Mouse (Mus musculus): Measurements from ENCODE around the gene Trip10. TPM values are rescaled to one million over a fixed set of nuclear protein-coding genes. Genes with fewer than 3 reads are reported as not detected.

The Trip10 gene
- total and polyA plus RNA-seq, 3 experiments: 69.0 to 128 (median 107) TPM

- intact Hi-C loops (cut with DNase I): no loop called here
- DNase-seq: no peak
- no peaks in the 10 kb centered on the region for H3K79me2 ChIP-seq (replicated peaks; ENCODE audit: control insufficient read depth, insufficient read depth, low read length)
- no peak overlapping the region for H3K27ac ChIP-seq
- no peak overlapping the region for H3K9ac ChIP-seq (ENCODE audit: low read depth, low read length)
- H3K4me1 ChIP-seq (ENCODE audit: control insufficient read depth, insufficient read depth, low read length): peaks cover 8% of the 10 kb centered on the region
- TF ChIP-seq CTCF (IDR thresholded peaks at IDR 0.05) (no peak), POLR2A (IDR thresholded peaks at IDR 0.05; ENCODE audit: insufficient read depth, low read depth, low read length) (no peak), EP300 (IDR thresholded peaks at IDR 0.05; ENCODE audit: insufficient read depth, low read depth, low read length) (no peak)
- no peaks in the 10 kb centered on the region for H3K27me3 ChIP-seq (ENCODE audit: control insufficient read depth, insufficient read depth, low read length)
- no peak overlapping the region for H3K4me3 ChIP-seq
- H3K36me3 ChIP-seq (ENCODE audit: control insufficient read depth, insufficient read depth, low read length): no peaks in the 10 kb centered on the region
- 49% methylated on average over 8 of the region's 8 CpGs for WGBS
These were observed 37.6 kb downstream of the Trip10 start for GRCm38 (mm10) chr17:57286718-57287355.

- intact Hi-C loops (cut with DNase I): no loop called here
- TF ChIP-seq EP300 (IDR thresholded peaks at IDR 0.05; ENCODE audit: insufficient read depth, low read depth, low read length) (no peak), POLR2A (IDR thresholded peaks at IDR 0.05; ENCODE audit: insufficient read depth, low read depth, low read length) (no peak), CTCF (IDR thresholded peaks at IDR 0.05) (no peak)
- DNase-seq: no peak
- no peak overlapping the region for H3K4me3 ChIP-seq
- H3K4me1 ChIP-seq (ENCODE audit: control insufficient read depth, insufficient read depth, low read length): peaks cover 8% of the 10 kb centered on the region
- no peaks in the 10 kb centered on the region for H3K79me2 ChIP-seq (replicated peaks; ENCODE audit: control insufficient read depth, insufficient read depth, low read length)
- no peaks in the 10 kb centered on the region for H3K36me3 ChIP-seq (ENCODE audit: control insufficient read depth, insufficient read depth, low read length)
- H3K9ac ChIP-seq (ENCODE audit: low read depth, low read length): no peak overlapping the region
- 55% methylated on average over 5 of the region's 5 CpGs for WGBS
- H3K27me3 ChIP-seq (ENCODE audit: control insufficient read depth, insufficient read depth, low read length): no peaks in the 10 kb centered on the region
- H3K27ac ChIP-seq: no peak overlapping the region
These were observed 40.0 kb downstream of the Trip10 start for GRCm38 (mm10) chr17:57289252-57289651.

GRCm38 (mm10) chr17:57290001-57290670, 40.9 kb downstream of the Trip10 start:
- no peak overlapping the region for H3K4me3 ChIP-seq
- H3K36me3 ChIP-seq (ENCODE audit: control insufficient read depth, insufficient read depth, low read length): no peaks in the 10 kb centered on the region
- intact Hi-C loops (cut with DNase I): no loop called here
- H3K79me2 ChIP-seq (replicated peaks; ENCODE audit: control insufficient read depth, insufficient read depth, low read length): no peaks in the 10 kb centered on the region
- H3K27ac ChIP-seq: no peak overlapping the region
- peaks cover 5% of the 10 kb centered on the region for H3K4me1 ChIP-seq (ENCODE audit: control insufficient read depth, insufficient read depth, low read length)
- peak in 1 of 2 experiments; percentile 52 for DNase-seq
- H3K27me3 ChIP-seq (ENCODE audit: control insufficient read depth, insufficient read depth, low read length): no peaks in the 10 kb centered on the region
- H3K9ac ChIP-seq (ENCODE audit: low read depth, low read length): no peak overlapping the region
- 55% methylated on average over 9 of the region's 9 CpGs for WGBS
- TF ChIP-seq POLR2A (IDR thresholded peaks at IDR 0.05; ENCODE audit: insufficient read depth, low read depth, low read length) (no peak), EP300 (IDR thresholded peaks at IDR 0.05; ENCODE audit: insufficient read depth, low read depth, low read length) (no peak), CTCF (IDR thresholded peaks at IDR 0.05) (no peak)

GRCm38 (mm10) chr17:57290671-57291055, 41.4 kb downstream of the Trip10 start:
- no peak for DNase-seq
- Histone ChIP-seq H3K79me2 (replicated peaks; ENCODE audit: control insufficient read depth, insufficient read depth, low read length) (no peaks in the 10 kb centered on the region), H3K36me3 (ENCODE audit: control insufficient read depth, insufficient read depth, low read length) (no peaks in the 10 kb centered on the region), H3K27me3 (ENCODE audit: control insufficient read depth, insufficient read depth, low read length) (no peaks in the 10 kb centered on the region), H3K9ac (ENCODE audit: low read depth, low read length) (no peak overlapping the region), H3K27ac (no peak overlapping the region), H3K4me3 (no peak overlapping the region), H3K4me1 (ENCODE audit: control insufficient read depth, insufficient read depth, low read length) (peaks cover 2% of the 10 kb centered on the region)
- intact Hi-C loops (cut with DNase I): no loop called here
- 52% methylated on average over 7 of the region's 7 CpGs for WGBS
- TF ChIP-seq EP300 (IDR thresholded peaks at IDR 0.05; ENCODE audit: insufficient read depth, low read depth, low read length) (no peak), CTCF (IDR thresholded peaks at IDR 0.05) (no peak), POLR2A (IDR thresholded peaks at IDR 0.05; ENCODE audit: insufficient read depth, low read depth, low read length) (no peak)

- no peak overlapping the region for H3K9ac ChIP-seq (ENCODE audit: low read depth, low read length)
- no peak overlapping the region for H3K4me3 ChIP-seq
- H3K27me3 ChIP-seq (ENCODE audit: control insufficient read depth, insufficient read depth, low read length): no peaks in the 10 kb centered on the region
- H3K27ac ChIP-seq: no peak overlapping the region
- 79% methylated on average over 2 of the region's 2 CpGs for WGBS
- no peak for DNase-seq
- TF ChIP-seq CTCF (IDR thresholded peaks at IDR 0.05) (no peak), POLR2A (IDR thresholded peaks at IDR 0.05; ENCODE audit: insufficient read depth, low read depth, low read length) (no peak), EP300 (IDR thresholded peaks at IDR 0.05; ENCODE audit: insufficient read depth, low read depth, low read length) (no peak)
- intact Hi-C loops (cut with DNase I): no loop called here
- no peaks in the 10 kb centered on the region for H3K79me2 ChIP-seq (replicated peaks; ENCODE audit: control insufficient read depth, insufficient read depth, low read length)
- no peaks in the 10 kb centered on the region for H3K36me3 ChIP-seq (ENCODE audit: control insufficient read depth, insufficient read depth, low read length)
- H3K4me1 ChIP-seq (ENCODE audit: control insufficient read depth, insufficient read depth, low read length): no peaks in the 10 kb centered on the region; the same call in 1 of the 2 replicates
These were observed 43.0 kb downstream of the Trip10 start for GRCm38 (mm10) chr17:57292302-57292701.

GRCm38 (mm10) chr17:57292968-57293367, 43.7 kb downstream of the Trip10 start:
- H3K9ac ChIP-seq (ENCODE audit: low read depth, low read length): no peak overlapping the region
- no peaks in the 10 kb centered on the region; the same call in 1 of the 2 replicates for H3K4me1 ChIP-seq (ENCODE audit: control insufficient read depth, insufficient read depth, low read length)
- H3K27ac ChIP-seq: no peak overlapping the region
- no peak for DNase-seq
- H3K36me3 ChIP-seq (ENCODE audit: control insufficient read depth, insufficient read depth, low read length): no peaks in the 10 kb centered on the region
- WGBS: 92% methylated on average over 9 of the region's 9 CpGs
- no peak overlapping the region for H3K4me3 ChIP-seq
- H3K27me3 ChIP-seq (ENCODE audit: control insufficient read depth, insufficient read depth, low read length): no peaks in the 10 kb centered on the region
- intact Hi-C loops (cut with DNase I): no loop called here
- H3K79me2 ChIP-seq (replicated peaks; ENCODE audit: control insufficient read depth, insufficient read depth, low read length): no peaks in the 10 kb centered on the region
- no peak for TF ChIP-seq POLR2A (IDR thresholded peaks at IDR 0.05; ENCODE audit: insufficient read depth, low read depth, low read length)
- no peak for TF ChIP-seq EP300 (IDR thresholded peaks at IDR 0.05; ENCODE audit: insufficient read depth, low read depth, low read length)
- no peak for TF ChIP-seq CTCF (IDR thresholded peaks at IDR 0.05)

All from heart, adult 2 months (tissue).